Mouse (Mus musculus) CH12.LX (cell line): ENCODE measurements around the gene Evi5. TPM values are rescaled to one million over a fixed set of nuclear protein-coding genes. Genes with fewer than 3 reads are reported as not detected.

Source experiments
- DNase-seq: peaks from one replicate; pipeline ENCODE4 v3.0.0-alpha.2; 2013; ENCODE audit errors: extremely low read depth
- H3K27ac ChIP-seq: 2 replicates; pipeline ENCODE4 v1.5.1; 2012; ENCODE audit warnings: low read depth, mild to moderate bottlenecking, control low read depth, moderate library complexity; ENCODE audit not compliant: insufficient read depth
- H3K27me3 ChIP-seq: replicated peaks from 2 replicates; pipeline ENCODE3; 2012; ENCODE audit warnings: inconsistent platforms
- H3K36me3 ChIP-seq, 2 experiments: replicated peaks in 1 of 2; 2 replicates each; pipeline versions ENCODE3 to v1.6.1; 2012; ENCODE audit warnings: inconsistent platforms in 1 of 2, low read length in 1 of 2, mild to moderate bottlenecking in 1 of 2, mixed read lengths in 1 of 2, moderate library complexity in 1 of 2; ENCODE audit not compliant: control insufficient read depth in 1 of 2, insufficient read depth in 1 of 2
- H3K4me1 ChIP-seq, 2 experiments: 2 replicates each; pipeline ENCODE4 v1.6.1; 2012; ENCODE audit warnings: inconsistent platforms in 1 of 2, moderate library complexity in 1 of 2; ENCODE audit not compliant: insufficient read depth in 2 of 2, control insufficient read depth in 1 of 2
- H3K4me2 ChIP-seq: 2 replicates; pipeline ENCODE4 v1.6.1; 2012; ENCODE audit warnings: low read depth, mild to moderate bottlenecking, control low read depth; ENCODE audit not compliant: poor library complexity, insufficient read depth, severe bottlenecking
- H3K4me3 ChIP-seq, 3 experiments: fragments of 150-350 bp in 1 of 3; sonication (generic) in 1 of 3; replicated peaks in 1 of 3; 2 replicates each; pipeline versions ENCODE3 to v1.5.1; 2011 to 2012; ENCODE audit warnings: low read depth in 2 of 3, low read length in 2 of 3, mild to moderate bottlenecking in 2 of 3, moderate library complexity in 2 of 3, control low read depth in 1 of 3, improper control_type of control experiment in 1 of 3, inconsistent platforms in 1 of 3, mixed read lengths in 1 of 3; ENCODE audit not compliant: poor library complexity in 1 of 3
- H3K79me2 ChIP-seq: replicated peaks from 2 replicates; pipeline ENCODE4 v1.6.1; 2012; ENCODE audit warnings: mild to moderate bottlenecking, moderate library complexity; ENCODE audit not compliant: control insufficient read depth, poor library complexity, insufficient read depth, severe bottlenecking; ENCODE audit errors: extremely low read depth
- H3K9ac ChIP-seq: 2 replicates; pipeline ENCODE4 v1.6.1; 2012; ENCODE audit warnings: low read depth, mild to moderate bottlenecking, control low read depth, moderate library complexity; ENCODE audit not compliant: insufficient read depth
- H3K9me3 ChIP-seq: replicated peaks from 2 replicates; pipeline ENCODE3; 2012; ENCODE audit warnings: low read length, inconsistent platforms, mixed read lengths
- BHLHE40 ChIP-seq: IDR thresholded peaks from 2 replicates; pipeline ENCODE4 v1.6.1; 2011; ENCODE audit warnings: mild to moderate bottlenecking, low read depth, low read length, improper control_type of control experiment
- CHD1 ChIP-seq: IDR thresholded peaks from 2 replicates; pipeline ENCODE4 v1.6.1; 2012; ENCODE audit warnings: low read depth, low read length, improper control_type of control experiment, inconsistent platforms
- CTCF ChIP-seq, 2 experiments: IDR thresholded peaks in 1 of 2; conservative IDR thresholded peaks in 1 of 2; 2 replicates each; pipeline ENCODE4 v1.5.1; 2011 to 2012; ENCODE audit warnings: low read depth in 2 of 2, low read length in 2 of 2, improper control_type of control experiment in 1 of 2, inconsistent platforms in 1 of 2, mild to moderate bottlenecking in 1 of 2, moderate library complexity in 1 of 2
- E2F4 ChIP-seq: IDR thresholded peaks from 2 replicates; pipeline ENCODE4 v1.6.1; 2011; ENCODE audit warnings: low read depth, low read length, improper control_type of control experiment; ENCODE audit not compliant: insufficient replicate concordance
- ELF1 ChIP-seq: IDR thresholded peaks from 2 replicates; pipeline ENCODE4 v1.6.1; 2014; ENCODE audit warnings: low read depth, mild to moderate bottlenecking, inconsistent platforms, low read length, improper control_type of control experiment
- EP300 ChIP-seq: IDR thresholded peaks from 2 replicates; pipeline ENCODE4 v1.6.1; 2011; ENCODE audit warnings: low read length, improper control_type of control experiment
- GABPA ChIP-seq: IDR thresholded peaks from 2 replicates; pipeline ENCODE4 v1.6.1; 2012; ENCODE audit warnings: low read depth, low read length, improper control_type of control experiment, inconsistent platforms; ENCODE audit not compliant: insufficient replicate concordance
- HCFC1 ChIP-seq: IDR thresholded peaks from 2 replicates; pipeline ENCODE4 v1.6.1; 2012; ENCODE audit warnings: low read depth, mild to moderate bottlenecking, inconsistent platforms, low read length, improper control_type of control experiment
- JUN ChIP-seq: IDR thresholded peaks from 2 replicates; pipeline ENCODE4 v1.6.1; 2011; ENCODE audit warnings: low read depth, mild to moderate bottlenecking, low read length, improper control_type of control experiment, moderate library complexity; ENCODE audit not compliant: insufficient read depth
- JUND ChIP-seq: conservative IDR thresholded peaks from 2 replicates; pipeline ENCODE4 v1.6.1; 2011; ENCODE audit warnings: low read depth, low read length, improper control_type of control experiment
- MAFK ChIP-seq: IDR thresholded peaks from 2 replicates; pipeline ENCODE4 v1.6.1; 2011; ENCODE audit warnings: low read length, improper control_type of control experiment; ENCODE audit not compliant: insufficient replicate concordance
- MAZ ChIP-seq: IDR thresholded peaks from 2 replicates; pipeline ENCODE4 v1.6.1; 2012; ENCODE audit warnings: low read depth, mild to moderate bottlenecking, inconsistent platforms, low read length, improper control_type of control experiment, moderate library complexity
- MEF2A ChIP-seq: IDR thresholded peaks from 2 replicates; pipeline ENCODE4 v1.6.1; 2014; ENCODE audit warnings: low read depth, mild to moderate bottlenecking, inconsistent platforms, low read length, improper control_type of control experiment, borderline replicate concordance
- MYC ChIP-seq: IDR thresholded peaks from 2 replicates; pipeline ENCODE4 v1.6.1; 2011; ENCODE audit warnings: low read depth, mild to moderate bottlenecking, improper control_type of control experiment, low read length
- POLR2A ChIP-seq: IDR thresholded peaks from 2 replicates; pipeline ENCODE4 v1.6.1; 2011; ENCODE audit warnings: low read depth, mild to moderate bottlenecking, improper control_type of control experiment, low read length
- RAD21 ChIP-seq: IDR thresholded peaks from 2 replicates; pipeline ENCODE4 v1.6.1; 2011; ENCODE audit warnings: low read depth, mild to moderate bottlenecking, low read length, improper control_type of control experiment, moderate library complexity
- RCOR1 ChIP-seq: conservative IDR thresholded peaks from 2 replicates; pipeline ENCODE4 v1.6.1; 2012; ENCODE audit warnings: low read depth, mild to moderate bottlenecking, inconsistent platforms, low read length, improper control_type of control experiment
- SIN3A ChIP-seq: IDR thresholded peaks from 2 replicates; pipeline ENCODE4 v1.6.1; 2012; ENCODE audit warnings: low read length, improper control_type of control experiment, inconsistent platforms
- TBP ChIP-seq: conservative IDR thresholded peaks from 2 replicates; pipeline ENCODE4 v1.6.1; 2011; ENCODE audit warnings: low read depth, low read length, improper control_type of control experiment
- TCF12 ChIP-seq: IDR thresholded peaks from 2 replicates; pipeline ENCODE4 v1.6.1; 2014; ENCODE audit warnings: low read depth, mild to moderate bottlenecking, inconsistent platforms, low read length, improper control_type of control experiment
- UBTF ChIP-seq: IDR thresholded peaks from 2 replicates; pipeline ENCODE4 v1.6.1; 2012; ENCODE audit warnings: low read depth, mild to moderate bottlenecking, inconsistent platforms, low read length, improper control_type of control experiment, moderate library complexity
- USF2 ChIP-seq: conservative IDR thresholded peaks from 2 replicates; pipeline ENCODE4 v1.6.1; 2011; ENCODE audit warnings: low read depth, low read length, improper control_type of control experiment
- ZKSCAN1 ChIP-seq: IDR thresholded peaks from 2 replicates; pipeline ENCODE4 v1.6.1; 2012; ENCODE audit warnings: low read depth, inconsistent platforms, low read length, improper control_type of control experiment, borderline replicate concordance
- ZMIZ1 ChIP-seq: IDR thresholded peaks from 2 replicates; pipeline ENCODE4 v1.6.1; 2012; ENCODE audit warnings: low read depth, mild to moderate bottlenecking, inconsistent platforms, low read length, improper control_type of control experiment
- ZNF384 ChIP-seq: IDR thresholded peaks from 2 replicates; pipeline ENCODE4 v1.6.1; 2012; ENCODE audit warnings: low read depth, low read length, improper control_type of control experiment, inconsistent platforms
- dilution Hi-C: fragments of 300-500 bp; cut with MboI; formaldehyde crosslinking; loops from 2 replicates; pipeline ENCODE4 v1.14.3; 2020; ENCODE audit warnings: low sequenced_read_pairs; ENCODE audit not compliant: extremely low pct_unique_long_range_greater_than_20kb, extremely low pct_ligation_motif_present
- in situ Hi-C: fragments of 300-500 bp; cut with MboI; formaldehyde crosslinking; loops from 3 replicates; pipeline ENCODE4 v1.14.3; 2019; ENCODE audit warnings: low sequenced_read_pairs, low pct_ligation_motif_present, low pct_unique_long_range_greater_than_20kb, mixed read lengths
- polyA plus RNA-seq: library from polyadenylated mRNA; unstranded; fragments of >175 nt; gene quantifications from 2 replicates; pipeline ENCODE4 v1.2.1, GENCODE M21; 2012; ENCODE audit warnings: low read depth; ENCODE audit not compliant: insufficient read length
- total RNA-seq, 2 experiments: library from RNA; depleted of rRNA; stranded (reverse); fragments of 300-350 nt in 1 of 2; fragments of >200 nt in 1 of 2; gene quantifications; 2 replicates each; pipeline ENCODE4 v1.2.3; 2012 to 2014

Evi5 gene
- total and polyA plus RNA-seq, 3 experiments = 3.2 to 6.3 (median 3.8) TPM

- Histone ChIP-seq H3K27me3 (no peaks in the 10 kb centered on the region), H3K79me2 (no peaks in the 10 kb centered on the region), H3K4me2 (no peak overlapping the region), H3K36me3 (peaks cover 0 to 9% of the 10 kb centered on the region in 2 experiments), H3K9ac (no peak overlapping the region), H3K4me1 (peaks cover 0 to 15% of the 10 kb centered on the region in 2 experiments; a peak in 3 of 4 replicates), H3K27ac (no peak overlapping the region), H3K9me3 (no peaks in the 10 kb centered on the region), H3K4me3 (no peak overlapping the region)
- DNase-seq = no peak
- dilution Hi-C loops (no loop called here), in situ Hi-C loops (no loop called here)
- TF ChIP-seq MAFK = no peak
- TF ChIP-seq SIN3A = no peak
- no peak for TF ChIP-seq RCOR1
- no peak for TF ChIP-seq CHD1
- no peak for TF ChIP-seq CTCF (conservative IDR thresholded peaks at IDR 0.05 in 1 of 2, IDR thresholded peaks at IDR 0.05 in 1 of 2; ENCODE audit: low read depth in 2 of 2, low read length in 2 of 2)
- no peak for TF ChIP-seq HCFC1
- no peak for TF ChIP-seq BHLHE40
- TF ChIP-seq E2F4 = no peak
- no peak for TF ChIP-seq TCF12
- TF ChIP-seq MAZ = no peak
- TF ChIP-seq TBP = no peak
- TF ChIP-seq JUN = no peak
- TF ChIP-seq JUND = no peak
- no peak for TF ChIP-seq RAD21
These were observed 96.1 kb downstream of the Evi5 start for GRCm38 (mm10) chr5:107778763-107779162.

DNA sequence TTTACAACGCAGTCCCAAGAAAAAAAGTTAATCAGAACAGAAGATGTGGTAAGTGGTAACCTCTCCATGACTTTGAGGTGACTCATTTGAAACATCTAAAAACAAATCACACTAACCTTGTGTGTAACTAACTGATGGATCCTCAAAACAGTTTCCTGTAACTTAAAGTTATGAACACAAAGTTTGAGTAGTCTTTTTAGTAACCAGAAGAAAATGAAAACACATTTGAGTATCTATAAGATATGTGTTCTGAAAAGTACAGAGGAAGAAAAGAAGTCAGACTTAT is 97.4 kb downstream of the Evi5 start:
- no peaks in the 10 kb centered on the region for H3K79me2 ChIP-seq
- H3K4me2 ChIP-seq = no peak overlapping the region
- H3K9ac ChIP-seq = no peak overlapping the region
- in situ Hi-C loops = no loop called here
- H3K27ac ChIP-seq = no peak overlapping the region
- no peaks in the 10 kb centered on the region for H3K9me3 ChIP-seq
- H3K4me3 ChIP-seq = no peak overlapping the region
- dilution Hi-C loops = no loop called here
- TF ChIP-seq MAFK (no peak), ZNF384 (no peak), POLR2A (no peak), ZMIZ1 (no peak), E2F4 (no peak), MEF2A (no peak), JUN (no peak), UBTF (no peak), ELF1 (no peak), CHD1 (no peak), MYC (no peak), RAD21 (no peak), EP300 (no peak), GABPA (no peak), JUND (no peak), MAZ (no peak), USF2 (no peak), ZKSCAN1 (no peak), RCOR1 (no peak)
- TF ChIP-seq, all 38 proteins: peak for 0
- Histone ChIP-seq H3K27me3 (no peaks in the 10 kb centered on the region), H3K4me1 (peaks cover 0 to 17% of the 10 kb centered on the region in 2 experiments; a peak in 3 of 4 replicates), H3K36me3 (peaks cover 0 to 9% of the 10 kb centered on the region in 2 experiments)
- DNase-seq = no peak
